Mouse (Mus musculus) c-Kit-negative CD71-positive TER-119-positive erythroid progenitor cells, embryonic 14.5 days (primary cell): ENCODE data around the gene Fcmr.

Source experiments
- DNase-seq: peaks from one replicate; pipeline ENCODE4 v3.0.0-alpha.2; 2013; ENCODE audit warnings: low read depth, low spot score

The Fcmr gene

GRCm38 (mm10) chr1:130857456-130857855, 8.0 kb upstream of the Fcmr start:
- DNase-seq = no peak

DNA sequence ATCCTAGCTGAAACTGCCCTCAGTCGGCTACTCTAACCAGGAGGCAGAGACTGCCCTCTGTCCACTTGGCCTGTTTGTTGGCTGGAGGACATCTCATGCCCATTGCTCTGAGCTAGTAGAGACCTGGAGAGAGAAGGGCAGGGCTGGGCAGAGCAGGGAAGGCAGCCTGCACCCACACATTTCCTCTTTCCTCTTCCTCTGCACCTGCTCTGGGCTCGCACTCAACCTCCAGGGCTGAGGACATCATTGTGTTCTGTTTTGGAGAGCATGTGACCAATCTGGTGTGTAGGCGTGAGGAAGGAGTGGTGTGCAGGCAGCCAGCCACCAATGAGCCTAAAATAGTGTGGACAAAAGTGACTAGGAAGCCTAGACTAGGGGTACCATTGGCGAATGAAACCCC, 1.2 kb upstream of the Fcmr start:
- DNase-seq = no peak

GRCm38 (mm10) chr1:130864741-130865140, 728 bp upstream of the Fcmr start:
- DNase-seq = no peak

GRCm38 (mm10) chr1:130872912-130873311, 7.4 kb downstream of the Fcmr start:
- DNase-seq = no peak

DNA sequence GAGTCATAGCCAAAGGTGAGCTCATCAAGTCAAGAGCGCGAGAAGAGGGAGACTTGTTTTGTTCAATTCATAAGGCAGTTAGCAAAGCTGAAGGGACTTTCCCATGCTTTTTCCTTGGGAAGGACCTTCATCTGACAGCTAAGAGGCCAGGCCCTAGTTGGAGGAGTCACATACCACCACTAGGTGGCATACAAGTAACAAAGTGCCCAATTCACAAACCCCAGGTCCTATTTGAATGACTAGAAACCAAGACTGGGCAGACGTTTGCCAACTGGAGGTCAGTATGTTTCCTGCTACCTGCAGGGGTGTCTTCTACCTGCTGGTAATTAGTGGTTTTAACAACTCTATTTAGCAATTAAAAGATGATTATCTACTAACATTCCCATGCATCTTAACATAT, 9.7 kb downstream of the Fcmr start:
- DNase-seq = no peak

- no peak for DNase-seq
Observed at GRCm38 (mm10) chr1:130875910-130876309, 10.4 kb downstream of the Fcmr start.

DNA sequence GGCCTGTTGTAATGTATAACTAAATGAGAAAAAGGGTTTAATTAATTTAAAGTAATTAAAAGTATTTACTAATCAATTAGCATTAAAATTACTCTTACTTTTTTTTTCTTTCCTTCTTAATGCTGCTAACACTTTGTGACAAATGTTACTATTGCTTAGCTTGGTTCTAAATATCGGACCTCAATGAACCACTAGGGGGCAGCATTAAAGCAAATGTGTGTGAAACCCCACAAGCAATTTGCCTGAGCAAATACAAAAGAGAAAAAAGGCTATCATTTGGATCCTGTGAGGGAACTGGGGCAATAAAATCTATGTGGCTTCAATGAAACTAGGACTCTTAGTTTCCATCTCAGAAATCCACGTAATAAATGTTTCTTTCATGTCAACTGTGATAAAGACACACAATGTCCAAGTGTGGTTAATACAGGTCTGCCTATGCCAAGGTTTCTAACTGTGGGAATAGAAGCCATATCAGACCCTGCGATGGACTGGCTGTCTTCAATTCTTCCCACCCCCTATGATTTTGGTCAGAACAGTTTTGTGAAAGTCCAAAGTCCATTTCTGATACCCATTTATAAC, 11.6 kb downstream of the Fcmr start:
- peak; percentile 36 for DNase-seq

DNA sequence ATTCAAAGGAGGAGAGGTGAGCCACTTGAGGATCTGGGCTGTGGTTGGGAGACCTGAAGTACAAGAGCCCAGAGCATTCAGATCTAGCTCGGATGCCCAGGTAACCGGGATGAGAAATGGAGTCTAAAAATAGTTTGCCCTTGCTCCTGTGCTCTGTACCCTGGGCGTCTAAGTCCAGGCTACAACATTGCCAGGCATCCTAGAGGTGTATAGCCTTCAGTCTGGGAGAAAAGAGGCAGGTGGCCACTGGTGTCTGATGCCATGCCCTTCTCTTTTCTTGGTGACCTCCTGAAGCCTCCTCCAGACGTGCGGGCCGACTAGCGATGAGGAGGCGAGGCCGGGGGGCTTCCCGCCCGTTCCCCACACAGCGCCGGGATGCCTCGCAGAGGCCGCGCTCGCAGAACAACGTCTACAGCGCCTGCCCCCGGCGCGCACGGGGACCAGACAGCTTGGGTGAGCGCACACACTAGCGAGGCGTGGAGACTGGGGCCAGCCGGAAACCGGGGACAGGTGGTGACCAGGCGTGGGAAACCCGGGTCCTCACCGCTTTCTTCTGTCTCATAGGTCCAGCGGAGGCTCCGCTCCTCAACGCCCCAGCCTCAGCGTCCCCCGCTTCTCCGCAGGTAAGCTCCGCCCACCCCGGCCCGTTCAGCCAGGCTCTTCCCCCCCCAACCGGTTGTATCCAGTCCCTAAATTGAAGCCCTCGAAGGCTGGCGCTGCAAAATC, 12.6 kb downstream of the Fcmr start:
- DNase-seq = no peak

- no peak for DNase-seq
Observed at GRCm38 (mm10) chr1:130879927-130880326, 14.5 kb downstream of the Fcmr start.

DNA sequence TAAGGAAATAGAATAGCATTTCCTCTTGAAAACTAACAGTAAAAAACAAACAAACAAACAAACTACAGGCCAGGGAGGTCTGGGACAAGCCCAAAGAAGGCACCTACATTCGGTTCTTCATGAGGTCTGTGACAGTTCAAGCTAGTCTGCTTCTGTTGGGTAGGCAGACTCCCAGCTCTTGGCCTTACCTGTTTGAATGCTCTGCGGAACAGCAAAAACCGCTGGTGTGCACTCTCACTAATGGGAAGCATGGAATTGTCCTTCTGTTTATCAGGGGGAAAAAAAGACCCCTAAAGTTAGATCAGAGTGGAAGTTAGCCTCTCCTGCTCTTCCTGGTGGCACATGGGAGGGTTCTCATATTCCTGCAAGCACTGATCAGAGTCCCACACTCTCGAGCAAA, 17.7 kb downstream of the Fcmr start:
- no peak for DNase-seq

GRCm38 (mm10) chr1:130887354-130887753, 21.9 kb downstream of the Fcmr start, which contains the start of gene Il24:
Gene Il24 (minus strand): TSS chr1:130887454.
- no peak for DNase-seq

DNA sequence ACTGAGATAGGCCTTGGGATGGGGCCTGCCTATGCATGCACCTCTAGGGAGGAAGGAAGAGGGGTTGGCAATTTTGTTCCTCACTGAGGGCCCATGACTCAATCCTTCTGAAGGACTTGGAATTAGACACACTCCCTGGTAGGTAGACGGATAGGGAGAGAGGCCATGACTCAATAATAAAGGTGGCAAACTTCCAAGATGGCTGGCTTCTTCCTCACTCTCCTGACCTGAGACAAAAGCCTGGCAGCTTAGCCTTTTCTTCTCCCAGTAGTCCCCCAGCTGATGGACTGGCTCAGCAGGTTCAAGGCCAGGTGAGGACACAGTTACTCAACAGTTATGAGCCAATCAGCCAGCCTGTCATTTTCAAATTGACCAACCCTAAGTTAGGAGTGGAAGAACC, 27.0 kb downstream of the Fcmr start:
- no peak for DNase-seq

GRCm38 (mm10) chr1:130893329-130894040, 28.0 kb downstream of the Fcmr start:
- DNase-seq = no peak

DNA sequence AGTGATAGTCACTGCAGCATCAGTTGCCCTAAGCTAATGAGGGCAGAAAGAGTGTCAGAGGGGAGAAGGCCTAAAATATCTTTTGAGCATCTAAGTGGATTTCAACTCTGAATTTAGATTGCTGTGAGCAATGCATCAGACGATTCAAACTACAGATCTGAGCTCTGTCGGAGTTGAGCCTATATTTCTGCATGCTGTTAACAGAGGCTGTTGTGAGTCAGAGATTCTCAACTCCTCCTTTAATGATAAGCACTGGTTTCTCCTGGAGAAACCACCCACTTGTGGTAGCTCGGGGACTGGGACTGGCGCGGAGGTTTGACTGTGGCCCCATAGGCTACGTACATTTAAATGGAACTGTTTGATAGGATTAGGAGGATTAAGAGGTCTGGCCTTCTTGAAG, 29.0 kb downstream of the Fcmr start:
- DNase-seq = no peak

- no peak for DNase-seq
Observed at GRCm38 (mm10) chr1:130902505-130902904, 37.0 kb downstream of the Fcmr start.

DNA sequence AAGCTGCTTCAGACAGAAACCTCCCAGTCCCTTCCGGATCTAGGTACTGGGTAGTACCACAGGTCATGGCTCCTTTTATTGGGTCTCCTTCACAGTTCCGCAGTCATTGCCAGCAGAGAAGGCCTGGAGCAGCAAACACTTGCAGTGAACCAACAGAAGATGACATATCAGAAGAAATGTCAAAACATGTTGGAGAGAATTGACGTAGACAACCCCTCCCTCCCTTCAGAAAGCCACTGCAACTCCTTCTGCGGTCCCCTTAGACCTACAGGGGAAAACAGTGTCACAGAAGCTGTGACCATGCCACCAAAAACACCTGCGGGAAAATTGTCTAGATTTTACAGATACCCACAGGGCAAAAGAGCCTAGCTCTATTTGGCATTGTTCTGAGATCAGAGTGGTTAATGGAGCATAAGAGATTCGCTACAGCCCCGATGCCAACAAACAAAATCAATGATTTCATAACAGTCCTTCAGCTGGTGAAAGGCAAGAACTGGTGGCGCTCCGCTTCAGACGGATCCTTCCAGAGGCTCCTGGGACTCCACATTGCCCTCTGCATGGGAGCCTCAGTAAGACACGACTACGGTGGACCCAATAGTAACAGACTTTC, 46.0 kb downstream of the Fcmr start, which contains the start of gene Il20:
Il20 (minus strand) TSS at position 51 of the 610 bp plus-strand sequence.
- DNase-seq = no peak

DNA sequence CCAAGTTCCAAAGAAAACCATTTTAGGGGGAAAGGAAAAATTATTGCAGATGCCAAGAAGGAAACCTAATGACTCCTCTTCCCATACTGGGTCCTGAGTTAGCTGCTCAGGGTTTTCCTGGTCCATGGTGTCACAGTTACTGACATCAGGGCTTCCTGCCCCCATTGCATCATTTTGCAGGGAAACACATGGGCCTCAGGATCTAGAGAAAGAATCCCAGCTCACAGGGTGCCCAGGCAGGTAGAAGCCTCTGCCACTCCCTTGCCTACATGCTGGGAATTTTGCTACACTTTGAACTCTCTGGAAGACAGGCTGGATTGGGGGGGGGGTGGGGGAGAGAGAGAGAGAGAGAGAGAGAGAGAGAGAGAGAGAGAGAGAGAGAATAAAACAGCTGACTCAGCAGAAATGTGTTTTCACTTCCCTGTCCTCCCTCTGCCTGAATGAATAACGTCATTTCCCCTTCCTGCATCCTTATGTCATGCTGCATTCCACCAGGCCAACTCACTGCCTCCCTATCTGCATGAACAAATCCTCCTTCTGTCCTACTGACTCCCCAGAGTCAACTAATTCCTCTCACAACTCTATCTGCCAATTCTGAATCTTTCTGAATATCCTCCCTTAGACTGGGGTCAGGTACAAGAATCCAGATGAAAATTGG, 53.0 kb downstream of the Fcmr start:
- DNase-seq = no peak

DNA sequence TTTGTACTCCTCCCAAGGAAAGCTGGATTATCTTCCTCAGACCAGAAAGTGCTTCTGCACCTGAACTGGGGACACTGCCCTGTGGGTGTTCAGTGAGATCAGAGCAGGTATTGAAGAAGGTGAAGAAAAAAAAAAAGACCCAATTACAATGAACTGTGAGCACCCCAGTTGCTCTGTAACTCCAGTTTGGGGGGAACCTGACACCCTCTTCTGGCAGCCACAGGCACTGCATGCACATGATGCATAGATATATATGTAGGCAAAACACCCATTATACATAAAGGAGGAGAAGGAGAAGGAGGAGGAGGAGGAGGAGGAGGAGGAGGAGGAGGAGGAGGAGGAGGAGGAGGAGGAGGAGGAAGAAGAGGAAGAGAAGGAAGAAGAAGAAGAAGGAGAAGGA, 61.0 kb downstream of the Fcmr start:
- no peak for DNase-seq
